Mouse (Mus musculus): ENCODE measurements around the gene Syt2. TPM values are rescaled to one million over a fixed set of nuclear protein-coding genes. Genes with fewer than 3 reads are reported as not detected.

The Syt2 gene
- polyA plus RNA-seq (2017; shearing (Covaris generic)), result under 1 TPM; 0.09 TPM

- ATAC-seq, result no peak
These were observed at the start of gene Syt2 for GRCm38 (mm10) chr1:134646261-134646962. Gene Syt2, plus strand, starts transcription at chr1:134646677.

DNA sequence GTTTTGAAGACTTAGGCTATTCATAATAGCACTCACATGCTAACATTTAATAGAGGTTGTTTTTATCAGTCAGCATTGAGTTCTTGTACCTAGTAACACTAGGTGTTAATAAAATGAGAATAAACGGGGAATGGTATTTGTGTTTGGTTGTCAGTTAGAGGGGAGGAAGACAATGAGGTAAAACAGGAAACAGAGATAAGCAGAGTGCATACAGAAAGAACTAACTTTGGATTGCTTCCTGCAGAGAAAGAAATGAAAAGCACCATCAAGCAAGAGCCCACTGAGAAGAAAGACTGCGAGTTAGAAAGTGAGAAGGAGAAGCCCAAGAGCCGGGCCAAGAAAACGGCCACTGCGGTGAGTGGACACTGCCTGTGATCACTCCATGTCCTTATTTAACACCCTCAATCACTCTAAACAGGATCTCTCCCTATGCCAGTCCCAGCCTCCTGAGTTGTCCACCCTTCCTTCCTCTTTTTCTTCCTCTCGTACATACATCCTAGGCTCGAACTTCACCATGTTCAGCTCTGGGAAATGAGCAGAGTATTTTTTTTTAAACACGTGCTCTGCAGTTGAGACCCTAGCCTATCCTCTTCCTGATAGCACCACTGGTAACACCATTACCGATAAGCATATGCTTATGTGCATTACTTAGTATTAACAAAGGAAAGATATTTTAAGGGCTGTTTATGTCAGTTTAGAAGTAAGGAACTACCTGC, 49.0 kb upstream of the Syt2 start:
- no peak for ATAC-seq

- no peak for ATAC-seq
These were observed 42.4 kb upstream of the Syt2 start for GRCm38 (mm10) chr1:134604086-134604485.

- ATAC-seq, result no peak
These were observed 40.8 kb upstream of the Syt2 start for GRCm38 (mm10) chr1:134605670-134606069.

DNA sequence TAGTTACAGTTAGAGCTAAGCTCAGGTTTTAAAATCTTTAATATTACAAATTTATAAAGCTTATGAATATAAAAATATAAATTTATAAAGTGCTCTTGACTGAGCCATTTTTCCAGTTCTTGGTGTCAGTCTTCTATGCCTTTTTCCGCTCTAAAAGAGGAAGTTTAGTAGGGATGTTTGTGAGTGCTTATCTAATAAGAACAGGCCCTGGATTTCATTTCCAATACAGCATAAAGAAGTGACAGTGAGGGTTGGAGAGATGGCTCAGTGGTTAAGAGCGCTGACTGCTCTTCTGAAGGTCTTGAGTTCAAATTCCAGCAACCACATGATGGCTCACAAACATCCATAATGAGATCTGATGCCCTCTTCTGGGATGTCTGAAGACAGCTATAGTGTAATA, 40.1 kb upstream of the Syt2 start:
- no peak for ATAC-seq

GRCm38 (mm10) chr1:134607279-134607678, 39.2 kb upstream of the Syt2 start:
- ATAC-seq, result no peak

DNA sequence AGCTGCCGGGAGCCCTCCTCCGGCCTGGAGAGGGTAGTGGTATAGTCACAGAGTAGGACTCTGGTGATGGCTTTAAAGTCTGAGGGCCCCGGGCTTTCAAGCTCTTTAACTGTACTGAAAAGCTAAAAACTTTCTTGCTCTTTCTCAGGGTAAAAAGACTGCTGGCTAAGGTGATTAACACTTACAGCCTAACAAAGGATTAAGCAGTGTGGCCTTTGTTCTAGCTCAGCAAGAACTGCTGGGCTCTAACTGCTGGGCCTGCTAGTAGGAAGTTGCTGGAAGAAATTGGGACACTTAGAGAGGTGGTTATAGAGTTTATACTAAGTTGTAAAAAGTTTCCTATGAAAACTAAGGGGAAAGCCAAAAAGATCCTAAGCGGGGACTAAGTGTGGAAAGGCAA, 37.3 kb upstream of the Syt2 start:
- ATAC-seq, result no peak

DNA sequence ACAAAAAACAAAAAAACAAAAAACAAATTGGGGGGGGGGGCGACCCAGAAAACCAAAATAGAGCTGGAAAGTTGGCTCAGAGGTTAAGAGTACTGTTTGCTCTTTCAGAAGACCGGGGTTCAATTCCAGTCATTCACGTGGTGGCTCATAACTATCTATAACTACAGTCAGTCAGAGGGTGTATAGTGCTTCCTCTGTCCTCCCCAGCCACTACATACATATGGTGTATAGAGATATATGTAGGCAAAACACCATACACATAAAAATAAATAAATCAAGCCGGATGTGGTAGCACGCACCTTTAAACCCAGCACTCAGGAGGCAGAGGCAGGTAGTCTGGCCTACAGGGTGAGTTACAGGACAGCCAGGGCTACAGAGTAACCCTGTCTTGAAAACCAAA, 31.9 kb upstream of the Syt2 start:
- no peak for ATAC-seq

DNA sequence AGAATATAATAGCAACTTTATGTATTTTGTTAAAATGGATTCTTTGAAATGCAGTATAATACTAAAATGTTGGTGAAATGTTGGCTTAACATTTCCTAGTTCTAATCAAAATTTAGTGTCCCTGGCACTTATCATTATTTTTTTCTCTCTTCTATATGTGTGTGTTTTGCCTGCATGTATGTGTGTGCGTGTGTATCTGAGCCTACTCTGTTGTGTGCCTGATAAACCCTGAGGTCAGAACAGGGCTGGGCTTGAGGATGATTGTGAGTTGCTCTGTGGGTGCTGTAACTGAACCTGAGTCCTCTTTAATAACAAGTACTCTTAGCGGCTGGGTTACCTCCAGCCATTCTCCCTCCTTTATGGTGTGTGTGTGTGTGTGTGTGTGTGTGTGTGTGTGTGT, 31.5 kb upstream of the Syt2 start:
- no peak for ATAC-seq

- no peak for ATAC-seq
These were observed 28.8 kb upstream of the Syt2 start for GRCm38 (mm10) chr1:134617656-134618055.

DNA sequence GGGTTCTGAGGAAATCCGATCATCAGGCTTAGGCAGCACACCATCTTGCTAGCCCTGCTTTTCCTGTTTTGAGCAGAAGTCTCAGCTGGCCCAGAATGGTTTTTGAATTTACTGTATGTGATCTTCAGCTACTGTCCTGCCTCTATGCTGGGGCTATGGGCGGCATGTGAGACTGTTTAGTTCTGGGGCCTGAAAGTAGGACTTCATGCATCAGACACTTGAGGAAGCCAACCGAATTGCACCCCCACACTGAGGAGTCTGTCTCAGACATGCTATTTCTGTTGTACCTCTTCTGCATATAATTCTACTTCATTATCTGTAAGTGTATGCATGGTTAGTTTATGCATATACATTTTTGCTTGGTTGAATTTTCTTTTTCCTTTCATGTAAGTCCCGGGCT, 21.2 kb upstream of the Syt2 start:
- no peak for ATAC-seq

DNA sequence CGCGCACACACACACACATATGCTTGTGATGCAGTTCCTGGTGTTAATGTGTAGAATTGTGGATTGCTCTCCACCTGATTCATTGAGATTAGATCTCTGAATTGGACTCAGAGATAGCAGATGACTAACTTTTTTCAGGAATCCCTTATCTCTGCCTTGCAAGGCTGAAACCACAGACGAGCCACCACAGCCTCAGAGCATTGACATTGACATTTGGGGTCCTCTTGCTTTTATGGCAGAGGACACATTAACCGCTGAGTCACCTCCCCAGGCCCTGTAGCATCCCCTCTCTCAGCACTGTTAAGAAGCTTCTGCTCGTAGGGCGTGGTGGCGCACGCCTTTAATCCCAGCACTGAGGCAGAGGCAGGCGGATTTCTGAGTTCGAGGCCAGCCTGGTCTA, 17.0 kb upstream of the Syt2 start:
- ATAC-seq, result no peak

- ATAC-seq, result no peak
These were observed 12.2 kb upstream of the Syt2 start for GRCm38 (mm10) chr1:134634296-134634695.

GRCm38 (mm10) chr1:134636245-134636644, 10.2 kb upstream of the Syt2 start:
- ATAC-seq, result no peak

DNA sequence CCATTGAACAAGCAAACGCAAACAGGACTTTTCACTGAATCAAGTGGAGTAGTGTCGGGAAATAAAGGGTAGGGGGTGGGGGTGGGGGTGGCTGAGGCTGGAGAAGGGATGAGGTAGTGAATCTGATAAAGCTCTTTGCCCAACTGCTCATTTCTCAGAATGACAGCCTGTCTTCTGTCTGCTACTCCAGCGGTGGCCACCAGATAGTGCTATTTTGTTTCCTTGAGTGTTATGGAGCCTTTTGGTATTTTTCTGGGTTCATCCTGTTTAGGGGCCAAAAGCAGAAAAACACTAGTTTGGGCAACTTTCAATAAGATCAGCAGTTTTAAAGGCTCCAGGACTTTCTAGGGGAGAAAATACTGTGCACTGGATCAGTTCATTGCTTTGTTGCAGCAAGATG, 9.8 kb upstream of the Syt2 start:
- ATAC-seq, result no peak

- no peak for ATAC-seq
These were observed 8.4 kb upstream of the Syt2 start for GRCm38 (mm10) chr1:134638041-134638440.

DNA sequence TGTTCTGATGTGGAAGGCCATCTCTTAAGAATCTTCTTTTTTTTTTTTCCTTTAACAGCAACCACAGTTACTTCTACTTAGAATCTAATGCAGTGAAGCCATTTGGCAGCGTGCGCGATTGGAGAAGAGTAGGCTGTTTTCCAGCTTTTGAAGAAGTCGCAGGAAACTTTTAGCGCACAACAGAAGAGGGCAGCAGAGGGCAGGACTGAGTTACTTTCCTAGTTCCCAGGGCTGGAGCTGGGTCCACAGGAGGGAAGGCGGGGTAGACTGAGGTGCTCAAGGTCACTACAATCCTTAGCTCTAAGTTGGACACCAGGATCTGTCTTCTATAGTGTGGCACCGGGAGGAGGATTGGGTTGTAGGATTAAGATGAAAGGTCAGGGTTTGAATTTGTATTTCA, 8.0 kb upstream of the Syt2 start:
- no peak for ATAC-seq

DNA sequence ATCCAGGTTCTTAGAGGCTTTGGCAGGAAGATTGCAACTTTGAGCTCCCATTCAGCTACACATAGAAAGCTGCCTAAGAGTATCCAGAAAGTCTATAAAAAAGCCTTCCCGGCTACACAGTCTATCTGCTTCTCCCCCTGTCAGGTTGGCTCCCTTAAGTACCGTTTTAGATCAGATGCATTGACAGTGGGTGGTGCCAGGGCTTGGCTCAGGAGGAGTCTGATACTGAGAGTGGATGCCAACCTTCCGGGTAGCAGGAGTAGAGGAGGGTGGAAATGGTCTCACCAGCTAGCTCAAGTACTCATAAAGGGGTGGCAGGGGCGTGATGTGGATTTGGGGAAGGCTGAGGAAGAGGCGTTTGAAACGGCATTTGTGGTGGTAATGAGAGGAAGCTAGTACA, 7.0 kb upstream of the Syt2 start:
- ATAC-seq, result no peak

- ATAC-seq, result no peak
These were observed 5.0 kb upstream of the Syt2 start for GRCm38 (mm10) chr1:134641507-134641906.

DNA sequence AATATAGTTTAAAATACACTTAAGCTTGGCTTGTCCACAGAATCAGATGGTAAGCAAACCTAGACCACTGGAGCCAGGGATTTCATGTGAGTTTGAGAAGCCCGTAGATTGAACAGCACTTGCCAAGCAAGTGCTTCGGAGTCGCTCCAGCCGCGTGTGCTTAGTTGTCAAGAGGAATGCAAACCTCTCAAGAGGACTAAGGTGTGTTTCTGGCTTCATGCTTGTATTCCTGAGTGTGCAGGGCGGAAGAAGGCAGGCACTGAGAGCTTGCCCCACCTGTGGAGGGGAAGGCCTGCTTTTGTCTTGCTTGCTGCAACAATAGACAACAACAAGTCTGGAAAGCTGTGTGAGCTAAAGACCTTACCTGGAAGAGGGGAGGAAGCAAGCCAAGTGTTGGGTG, 2.8 kb upstream of the Syt2 start:
- no peak for ATAC-seq

DNA sequence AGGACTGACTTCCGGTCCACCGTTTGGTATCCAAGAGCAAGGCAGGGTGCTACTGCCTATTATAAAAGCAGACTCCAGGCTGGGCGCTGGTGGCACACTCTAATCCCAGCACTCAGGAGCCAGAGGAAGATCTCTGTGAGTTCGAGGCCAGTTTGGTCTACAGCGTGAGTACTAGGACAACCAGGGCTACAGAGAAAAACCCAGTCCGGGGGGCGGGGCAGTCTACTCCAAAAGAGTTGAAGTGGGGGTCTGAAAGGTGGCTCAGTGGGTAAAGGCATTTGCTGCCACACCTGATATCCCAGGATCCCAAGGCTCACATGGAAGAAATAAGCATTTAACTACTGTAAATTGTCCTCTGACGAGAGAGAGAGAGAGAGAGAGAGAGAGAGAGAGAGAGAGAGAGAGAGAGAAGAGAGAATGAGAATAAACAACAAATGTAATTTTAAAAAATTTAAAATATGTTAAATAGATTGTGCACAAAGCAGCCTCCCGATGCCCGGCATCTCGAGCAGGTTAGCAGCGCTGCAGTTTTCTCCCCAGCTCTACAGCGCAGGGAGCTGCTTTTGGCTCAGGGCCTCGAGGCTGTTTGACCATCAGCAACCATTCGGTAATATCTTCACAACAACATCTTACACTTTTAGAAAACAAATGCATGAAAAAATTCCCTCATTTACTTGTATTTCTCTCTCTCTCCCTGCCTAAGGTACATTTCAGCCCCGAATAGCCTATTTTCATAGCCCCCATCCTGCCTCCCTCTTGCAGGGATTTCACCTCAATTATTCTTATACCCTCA, 873 bp upstream of the Syt2 start:
- ATAC-seq, result no peak

DNA sequence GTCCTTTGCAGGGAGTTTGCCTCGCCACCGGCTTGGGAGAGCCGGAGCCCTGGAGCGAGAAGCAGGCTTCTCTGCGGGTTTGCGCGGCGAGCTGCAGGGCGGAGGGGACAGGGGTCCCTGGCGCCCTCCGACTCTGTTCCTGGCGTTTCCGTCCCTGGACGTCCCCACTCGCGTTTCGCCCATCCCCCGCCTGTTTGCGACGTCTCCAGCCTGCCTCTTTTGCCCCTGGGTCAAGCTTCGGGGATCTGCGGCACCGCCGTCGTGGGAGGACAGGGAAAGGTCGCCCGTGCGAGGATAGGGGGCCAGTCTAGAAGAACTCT, 446 bp downstream of the Syt2 start:
- ATAC-seq, result no peak

GRCm38 (mm10) chr1:134647591-134647990, 1.1 kb downstream of the Syt2 start:
- ATAC-seq, result no peak

DNA sequence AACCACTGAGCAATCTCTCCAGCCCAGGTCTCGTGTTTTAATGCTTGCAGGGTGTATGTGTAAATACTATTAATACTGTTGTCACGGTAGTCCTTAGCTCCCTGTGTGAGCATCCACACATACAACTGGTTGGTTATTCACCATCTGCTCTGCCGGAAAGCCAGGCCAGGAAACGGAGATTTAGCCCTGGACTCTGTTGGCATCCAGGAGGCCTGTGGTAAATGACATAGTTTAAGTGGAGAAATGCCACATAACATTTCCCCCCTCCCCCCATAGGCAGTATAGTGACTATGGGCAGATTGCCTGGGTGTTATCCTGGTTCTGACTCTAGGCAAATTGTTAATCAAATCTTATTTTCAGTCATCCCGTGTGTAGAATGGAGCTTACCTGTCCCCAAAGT, 4.3 kb downstream of the Syt2 start:
- no peak for ATAC-seq
